Mouse (Mus musculus) megakaryocyte, embryonic 14.5 days (primary cell): Measurements from ENCODE around the gene Olfr635. TPM values are rescaled to one million over a fixed set of nuclear protein-coding genes. Genes with fewer than 3 reads are reported as not detected.
"Not testable (repeated sequence)": the region's sequence is repeated elsewhere in the genome, so short reads cannot be mapped to it uniquely, and the experiment has no call there.

Experiments
- H3K27me3 ChIP-seq: replicated peaks from 2 replicates; pipeline ENCODE3; 2012; ENCODE audit warnings: inconsistent platforms
- H3K36me3 ChIP-seq: replicated peaks from 2 replicates; pipeline ENCODE3; 2012; ENCODE audit warnings: low read length, inconsistent platforms, mixed read lengths
- H3K4me1 ChIP-seq: 2 replicates; pipeline ENCODE4 v1.6.1; 2012; ENCODE audit warnings: inconsistent platforms
- H3K4me3 ChIP-seq: replicated peaks from 2 replicates; pipeline ENCODE3; 2012; ENCODE audit warnings: moderate library complexity, mild to moderate bottlenecking, inconsistent platforms
- H3K9me3 ChIP-seq: 2 replicates; pipeline ENCODE4 v1.6.1; 2012; ENCODE audit warnings: inconsistent platforms
- FLI1 ChIP-seq: IDR thresholded peaks from 2 replicates; pipeline ENCODE4 v1.6.1; 2012; ENCODE audit warnings: low read length, inconsistent platforms, mixed read lengths
- GATA1 ChIP-seq: IDR thresholded peaks from 3 replicates; pipeline ENCODE4 v1.6.1; 2012; ENCODE audit warnings: mixed read lengths, low read length, inconsistent platforms, borderline replicate concordance
- polyA plus RNA-seq: library from polyadenylated mRNA; stranded (reverse); fragments of >175 nt; gene quantifications from 2 replicates; pipeline ENCODE4 v1.2.3, GENCODE M21; 2012; ENCODE audit warnings: low replicate concordance; ENCODE audit not compliant: insufficient read depth

Olfr635 gene
- polyA plus RNA-seq = not detected in 2 replicates

DNA sequence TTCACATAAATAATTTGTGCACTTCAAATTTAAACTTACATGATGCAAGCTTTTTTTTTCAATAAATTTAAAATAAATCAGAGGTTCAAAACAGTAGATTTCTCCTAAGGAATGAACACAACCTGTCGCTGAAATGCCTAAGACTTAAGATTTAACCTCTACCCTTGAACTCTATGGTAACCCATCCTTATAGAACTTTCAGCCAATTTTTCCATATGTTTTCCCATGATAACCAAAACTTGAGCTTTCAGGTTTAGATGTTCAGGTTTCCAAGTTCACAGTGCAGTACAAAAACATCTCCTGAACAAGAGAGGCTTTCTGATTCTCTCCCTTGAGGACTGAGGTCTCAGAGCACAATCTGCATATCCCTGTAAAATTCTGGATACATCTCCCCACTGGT lies at the start of gene Olfr635:
Olfr635 (plus strand) TSS at position 301 of the 400 bp plus-strand sequence.
- H3K4me3 ChIP-seq = no peak within 1 kb of the TSS
- no peaks in the 10 kb centered on the region for H3K27me3 ChIP-seq
- H3K9me3 ChIP-seq = no peaks in the 10 kb centered on the region
- H3K4me1 ChIP-seq = no peaks in the 10 kb centered on the region
- H3K36me3 ChIP-seq = no peaks in the 10 kb centered on the region
- TF ChIP-seq FLI1 (no peak), GATA1 (no peak)

DNA sequence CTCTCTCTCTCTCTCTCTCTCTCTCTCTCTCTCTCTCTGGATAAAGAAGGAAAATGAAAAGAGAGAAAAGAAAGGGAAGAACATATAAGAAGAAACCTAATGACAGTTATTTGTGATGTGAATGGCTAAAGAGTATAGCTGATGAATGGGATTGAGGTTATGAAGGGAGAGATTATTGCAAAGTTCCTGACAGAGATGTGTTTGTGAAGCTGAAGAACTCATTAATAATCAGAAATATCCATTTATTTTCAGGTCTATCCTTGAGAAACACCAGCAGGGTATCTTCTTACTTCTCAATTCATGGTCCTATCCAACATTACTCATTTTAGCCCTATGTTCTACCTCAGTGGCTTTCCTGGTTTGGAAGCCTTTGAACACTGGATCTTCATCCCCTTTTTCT lies 42.4 kb upstream of the Olfr635 start, which contains the start of gene Olfr631:
Olfr631 (plus strand) TSS at position 301 of the 400 bp plus-strand sequence.
- H3K27me3 ChIP-seq = no peaks in the 10 kb centered on the region
- H3K4me3 ChIP-seq = no peak within 1 kb of the TSS
- TF ChIP-seq FLI1 (no peak), GATA1 (no peak)
- H3K4me1 ChIP-seq = no peaks in the 10 kb centered on the region
- no peaks in the 10 kb centered on the region for H3K9me3 ChIP-seq
- no peaks in the 10 kb centered on the region for H3K36me3 ChIP-seq

DNA sequence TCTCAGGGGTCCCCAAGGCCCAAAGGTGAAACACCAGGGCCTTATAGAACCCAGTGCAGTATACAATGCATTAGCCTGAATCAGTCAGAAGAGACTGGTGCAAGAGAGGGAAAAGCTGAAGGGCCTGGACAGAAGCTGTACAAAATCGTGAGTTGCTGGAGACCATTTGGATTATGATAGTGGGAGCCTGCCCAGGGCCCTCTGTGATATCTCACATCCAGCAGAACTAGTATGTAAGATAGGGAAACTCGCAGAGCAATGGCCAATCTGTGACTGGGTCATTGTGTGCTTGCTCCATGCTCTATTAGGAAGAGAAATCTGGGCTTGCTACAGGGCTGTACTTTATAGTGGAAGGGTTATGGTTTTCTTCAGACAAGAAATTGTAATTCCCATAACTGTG lies 36.7 kb upstream of the Olfr635 start, which contains the start of gene Olfr632:
Olfr632 (plus strand) TSS at position 84 of the 400 bp plus-strand sequence.
- TF ChIP-seq FLI1 (no peak), GATA1 (no peak)
- Histone ChIP-seq H3K9me3 (no peaks in the 10 kb centered on the region), H3K4me1 (no peaks in the 10 kb centered on the region; the same call in 1 of the 2 replicates), H3K36me3 (no peaks in the 10 kb centered on the region), H3K27me3 (no peaks in the 10 kb centered on the region), H3K4me3 (no peak within 1 kb of the TSS)

DNA sequence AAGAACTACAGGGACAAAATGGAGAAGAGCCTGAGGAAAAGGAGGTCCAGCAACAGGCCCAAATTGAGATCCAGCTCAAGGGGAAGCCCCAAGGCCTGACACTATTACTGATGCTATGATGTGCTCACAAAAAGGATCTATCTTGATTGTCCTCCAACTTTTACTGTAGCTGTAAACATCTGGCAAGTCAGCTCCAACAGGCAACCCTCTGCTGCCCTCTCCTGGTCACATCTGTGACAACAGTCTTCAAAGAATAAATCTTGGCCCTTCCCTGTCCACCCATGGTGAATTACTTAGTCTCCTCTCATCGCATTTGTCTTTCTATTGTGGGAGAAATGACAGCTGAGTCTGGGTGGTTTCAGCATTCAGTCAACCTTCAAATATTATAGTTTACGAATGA lies 28.2 kb upstream of the Olfr635 start:
- Histone ChIP-seq H3K4me3 (no peak overlapping the region), H3K4me1 (no peaks in the 10 kb centered on the region; the same call in 1 of the 2 replicates), H3K9me3 (no peaks in the 10 kb centered on the region), H3K36me3 (no peaks in the 10 kb centered on the region), H3K27me3 (no peaks in the 10 kb centered on the region)
- no peak for TF ChIP-seq FLI1
- no peak for TF ChIP-seq GATA1

DNA sequence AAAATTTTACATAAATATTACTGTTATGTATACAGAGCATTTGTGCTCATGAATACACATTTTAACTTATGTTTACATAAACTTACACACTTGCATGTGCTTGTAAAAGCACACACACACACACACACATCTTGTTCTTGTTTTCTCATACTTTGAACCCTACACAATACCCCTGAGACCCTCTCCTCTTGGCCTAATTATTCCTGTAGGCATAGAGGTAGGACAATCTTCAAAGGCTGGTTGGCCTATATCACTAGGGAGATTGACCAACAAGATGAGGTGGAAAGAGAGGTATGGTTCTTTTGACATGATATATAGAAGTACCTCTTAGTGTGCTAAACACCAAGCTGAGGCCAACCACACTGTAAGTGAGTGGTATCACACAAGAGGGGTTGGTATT lies 26.8 kb upstream of the Olfr635 start, which contains the start of gene Olfr633:
Olfr633 (plus strand) TSS at position 301 of the 400 bp plus-strand sequence.
- Histone ChIP-seq H3K4me3 (no peak within 1 kb of the TSS), H3K27me3 (no peaks in the 10 kb centered on the region), H3K9me3 (no peaks in the 10 kb centered on the region), H3K4me1 (no peaks in the 10 kb centered on the region), H3K36me3 (no peaks in the 10 kb centered on the region)
- TF ChIP-seq GATA1 (no peak), FLI1 (no peak)

DNA sequence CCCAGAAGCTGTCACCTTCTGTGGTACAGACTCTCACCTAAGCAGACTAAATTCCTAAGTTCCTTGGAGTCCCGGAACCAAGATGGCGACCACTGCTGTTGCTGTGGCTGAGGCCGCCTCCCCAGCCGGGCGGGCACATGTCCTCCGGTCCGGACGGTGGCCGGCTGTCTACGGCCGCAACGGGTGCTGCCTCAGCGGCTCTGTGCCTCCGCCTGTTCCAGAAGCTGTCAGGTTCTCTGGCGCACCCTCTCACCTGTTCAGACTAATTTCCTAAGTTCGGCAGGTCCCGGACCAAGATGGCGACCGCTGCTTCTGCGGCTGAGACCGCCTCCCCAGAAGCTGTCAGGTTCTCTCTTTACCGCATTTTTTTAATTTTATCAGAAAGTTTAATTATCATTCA lies 4.1 kb upstream of the Olfr635 start:
- H3K36me3 ChIP-seq, H3K4me1 ChIP-seq, H3K4me3 ChIP-seq, H3K27me3 ChIP-seq, H3K9me3 ChIP-seq: not testable (repeated sequence)

DNA sequence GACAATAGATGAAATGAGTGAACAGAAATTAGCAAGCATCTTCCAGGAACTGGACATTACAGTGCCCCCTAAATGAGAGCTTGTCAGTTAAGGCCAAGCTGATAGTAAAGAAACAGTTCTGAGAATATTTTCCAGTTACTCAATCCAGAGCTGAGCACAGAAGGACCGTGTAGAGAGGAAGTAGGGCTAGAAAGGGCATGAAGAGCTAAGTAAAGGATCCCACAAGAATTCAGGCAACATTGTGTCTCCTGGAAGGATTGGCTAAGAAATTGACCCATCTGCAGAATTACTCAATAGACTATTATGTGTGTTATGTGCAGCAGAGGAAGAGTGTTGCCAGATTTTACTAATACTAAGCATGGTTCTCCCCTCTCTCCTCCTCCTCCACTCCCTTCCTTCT lies 830 bp downstream of the Olfr635 start:
- Histone ChIP-seq H3K27me3 (no peaks in the 10 kb centered on the region), H3K9me3 (no peaks in the 10 kb centered on the region), H3K36me3 (no peaks in the 10 kb centered on the region), H3K4me1 (no peaks in the 10 kb centered on the region), H3K4me3 (no peak overlapping the region)
- TF ChIP-seq GATA1 (no peak), FLI1 (no peak)

DNA sequence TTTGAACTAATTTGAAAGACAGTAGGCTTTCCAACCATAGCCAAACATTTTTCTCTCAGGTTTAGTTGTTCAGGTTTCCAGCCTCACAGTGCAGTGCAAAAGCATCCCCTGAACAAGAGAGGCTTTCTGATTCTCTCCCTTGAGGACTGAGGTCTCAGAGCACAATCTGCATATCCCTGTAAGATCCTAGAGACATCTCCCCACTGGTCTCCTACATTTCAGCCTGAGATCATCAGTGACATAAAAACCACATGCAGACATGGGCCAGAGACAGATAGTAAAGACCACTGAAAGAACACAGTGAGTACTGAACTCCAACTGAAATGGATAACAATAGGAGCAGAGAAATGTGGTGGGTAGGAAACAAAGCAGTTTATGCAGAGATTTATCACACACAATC lies 27.5 kb downstream of the Olfr635 start, which contains the start of gene Olfr638:
Olfr638 (plus strand) TSS at position 301 of the 400 bp plus-strand sequence.
- Histone ChIP-seq H3K4me1 (no peaks in the 10 kb centered on the region), H3K36me3 (no peaks in the 10 kb centered on the region), H3K4me3 (no peak within 1 kb of the TSS), H3K9me3 (no peaks in the 10 kb centered on the region), H3K27me3 (no peaks in the 10 kb centered on the region)
- no peak for TF ChIP-seq FLI1
- TF ChIP-seq GATA1 = no peak

DNA sequence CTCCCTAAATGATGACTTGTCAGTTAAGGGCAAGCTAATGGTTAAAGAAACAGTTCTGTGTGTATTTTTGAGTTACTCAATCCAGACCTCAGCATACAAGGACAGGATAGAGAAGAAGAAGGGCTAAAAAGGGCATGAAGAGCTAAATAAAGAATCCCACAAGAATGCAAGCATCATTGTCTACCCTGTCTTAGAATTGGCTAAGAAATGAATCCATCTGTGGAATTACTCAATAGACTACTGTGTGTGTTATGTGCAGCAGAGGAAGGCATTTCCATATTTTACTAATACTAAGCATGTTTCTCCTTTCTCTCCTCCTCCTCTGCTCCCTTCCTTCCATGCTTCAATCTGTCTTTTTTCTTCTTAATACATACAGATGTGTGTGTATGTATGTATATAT lies 28.2 kb downstream of the Olfr635 start:
- no peaks in the 10 kb centered on the region for H3K9me3 ChIP-seq
- no peak for TF ChIP-seq GATA1
- TF ChIP-seq FLI1 = no peak

DNA sequence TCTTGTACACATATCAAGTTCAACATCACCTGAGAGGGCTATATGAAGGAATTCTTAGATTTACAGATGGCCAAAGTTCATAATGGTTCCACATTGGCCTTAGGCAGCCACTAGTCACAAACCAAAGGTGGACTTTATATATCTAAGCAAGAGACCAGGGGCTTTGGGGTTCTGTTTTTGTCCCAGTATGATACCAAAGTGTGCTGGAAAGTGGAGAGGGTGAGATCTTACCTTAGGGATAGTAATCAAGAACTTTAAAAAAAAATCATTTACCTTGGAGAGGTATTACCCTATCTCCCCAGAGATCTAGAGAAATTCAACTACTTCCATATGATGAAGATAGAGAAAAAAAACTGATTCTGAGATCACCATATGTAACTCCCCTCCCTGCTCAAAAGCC lies 46.3 kb downstream of the Olfr635 start, which contains the start of gene Olfr639:
Olfr639 (minus strand) TSS at position 101 of the 400 bp plus-strand sequence.
- H3K36me3 ChIP-seq = no peaks in the 10 kb centered on the region
- no peak for TF ChIP-seq FLI1
- no peak for TF ChIP-seq GATA1
- H3K27me3 ChIP-seq = no peaks in the 10 kb centered on the region
- no peaks in the 10 kb centered on the region for H3K4me1 ChIP-seq
- H3K9me3 ChIP-seq = no peaks in the 10 kb centered on the region
- no peak within 1 kb of the TSS for H3K4me3 ChIP-seq

More for the DNA sequence above, 28.2 kb downstream of the Olfr635 start:
- H3K4me1 ChIP-seq = no peaks in the 10 kb centered on the region
- H3K4me3 ChIP-seq = no peak overlapping the region
- no peaks in the 10 kb centered on the region for H3K36me3 ChIP-seq
- H3K27me3 ChIP-seq = no peaks in the 10 kb centered on the region

DNA sequence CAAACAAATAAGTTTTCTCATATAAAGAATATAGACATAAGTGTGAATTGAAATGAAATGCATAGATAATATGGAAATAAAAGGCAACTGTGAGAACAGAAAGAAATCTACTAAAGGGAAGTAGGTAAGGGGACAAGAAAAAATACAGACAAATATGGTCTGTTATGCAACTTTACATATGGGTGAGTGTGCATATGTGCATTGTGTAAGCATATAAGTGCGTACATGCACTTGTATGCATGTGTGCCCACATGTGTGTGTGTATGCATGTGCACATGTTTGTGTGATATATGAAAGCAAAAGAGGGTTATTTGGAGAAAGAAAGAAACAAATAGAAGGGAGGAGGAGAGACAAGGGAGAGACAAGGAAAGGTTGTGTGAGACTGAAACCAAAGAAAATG lies 48.0 kb downstream of the Olfr635 start:
- no peaks in the 10 kb centered on the region for H3K36me3 ChIP-seq
- no peaks in the 10 kb centered on the region for H3K27me3 ChIP-seq
- no peak overlapping the region for H3K4me3 ChIP-seq
- no peaks in the 10 kb centered on the region for H3K4me1 ChIP-seq
- no peak for TF ChIP-seq GATA1
- TF ChIP-seq FLI1 = no peak
- no peaks in the 10 kb centered on the region for H3K9me3 ChIP-seq
